Mouse (Mus musculus) CH12.LX (cell line): ENCODE results near the gene Clip1. TPM values are rescaled to one million over a fixed set of nuclear protein-coding genes. Genes with fewer than 3 reads are reported as not detected.

Experiments used
- DNase-seq: peaks from one replicate; pipeline ENCODE4 v3.0.0-alpha.2; 2013; ENCODE audit errors: extremely low read depth
- H3K27ac ChIP-seq: 2 replicates; pipeline ENCODE4 v1.5.1; 2012; ENCODE audit warnings: low read depth, mild to moderate bottlenecking, control low read depth, moderate library complexity; ENCODE audit not compliant: insufficient read depth
- H3K27me3 ChIP-seq: replicated peaks from 2 replicates; pipeline ENCODE3; 2012; ENCODE audit warnings: inconsistent platforms
- H3K36me3 ChIP-seq, 2 experiments: replicated peaks in 1 of 2; 2 replicates each; pipeline versions ENCODE3 to v1.6.1; 2012; ENCODE audit warnings: inconsistent platforms in 1 of 2, low read length in 1 of 2, mild to moderate bottlenecking in 1 of 2, mixed read lengths in 1 of 2, moderate library complexity in 1 of 2; ENCODE audit not compliant: control insufficient read depth in 1 of 2, insufficient read depth in 1 of 2
- H3K4me1 ChIP-seq, 2 experiments: 2 replicates each; pipeline ENCODE4 v1.6.1; 2012; ENCODE audit warnings: inconsistent platforms in 1 of 2, moderate library complexity in 1 of 2; ENCODE audit not compliant: insufficient read depth in 2 of 2, control insufficient read depth in 1 of 2
- H3K4me2 ChIP-seq: 2 replicates; pipeline ENCODE4 v1.6.1; 2012; ENCODE audit warnings: low read depth, mild to moderate bottlenecking, control low read depth; ENCODE audit not compliant: poor library complexity, insufficient read depth, severe bottlenecking
- H3K4me3 ChIP-seq, 3 experiments: fragments of 150-350 bp in 1 of 3; sonication (generic) in 1 of 3; replicated peaks in 1 of 3; 2 replicates each; pipeline versions ENCODE3 to v1.5.1; 2011 to 2012; ENCODE audit warnings: low read depth in 2 of 3, low read length in 2 of 3, mild to moderate bottlenecking in 2 of 3, moderate library complexity in 2 of 3, control low read depth in 1 of 3, improper control_type of control experiment in 1 of 3, inconsistent platforms in 1 of 3, mixed read lengths in 1 of 3; ENCODE audit not compliant: poor library complexity in 1 of 3
- H3K79me2 ChIP-seq: replicated peaks from 2 replicates; pipeline ENCODE4 v1.6.1; 2012; ENCODE audit warnings: mild to moderate bottlenecking, moderate library complexity; ENCODE audit not compliant: control insufficient read depth, poor library complexity, insufficient read depth, severe bottlenecking; ENCODE audit errors: extremely low read depth
- H3K9ac ChIP-seq: 2 replicates; pipeline ENCODE4 v1.6.1; 2012; ENCODE audit warnings: low read depth, mild to moderate bottlenecking, control low read depth, moderate library complexity; ENCODE audit not compliant: insufficient read depth
- H3K9me3 ChIP-seq: replicated peaks from 2 replicates; pipeline ENCODE3; 2012; ENCODE audit warnings: low read length, inconsistent platforms, mixed read lengths
- BHLHE40 ChIP-seq: IDR thresholded peaks from 2 replicates; pipeline ENCODE4 v1.6.1; 2011; ENCODE audit warnings: mild to moderate bottlenecking, low read depth, low read length, improper control_type of control experiment
- CHD1 ChIP-seq: IDR thresholded peaks from 2 replicates; pipeline ENCODE4 v1.6.1; 2012; ENCODE audit warnings: low read depth, low read length, improper control_type of control experiment, inconsistent platforms
- CTCF ChIP-seq, 2 experiments: IDR thresholded peaks in 1 of 2; conservative IDR thresholded peaks in 1 of 2; 2 replicates each; pipeline ENCODE4 v1.5.1; 2011 to 2012; ENCODE audit warnings: low read depth in 2 of 2, low read length in 2 of 2, improper control_type of control experiment in 1 of 2, inconsistent platforms in 1 of 2, mild to moderate bottlenecking in 1 of 2, moderate library complexity in 1 of 2
- E2F4 ChIP-seq: IDR thresholded peaks from 2 replicates; pipeline ENCODE4 v1.6.1; 2011; ENCODE audit warnings: low read depth, low read length, improper control_type of control experiment; ENCODE audit not compliant: insufficient replicate concordance
- ELF1 ChIP-seq: IDR thresholded peaks from 2 replicates; pipeline ENCODE4 v1.6.1; 2014; ENCODE audit warnings: low read depth, mild to moderate bottlenecking, inconsistent platforms, low read length, improper control_type of control experiment
- ETS1 ChIP-seq: conservative IDR thresholded peaks from 2 replicates; pipeline ENCODE4 v1.6.1; 2012; ENCODE audit warnings: low read depth, mild to moderate bottlenecking, inconsistent platforms, low read length, improper control_type of control experiment, moderate library complexity
- GABPA ChIP-seq: IDR thresholded peaks from 2 replicates; pipeline ENCODE4 v1.6.1; 2012; ENCODE audit warnings: low read depth, low read length, improper control_type of control experiment, inconsistent platforms; ENCODE audit not compliant: insufficient replicate concordance
- HCFC1 ChIP-seq: IDR thresholded peaks from 2 replicates; pipeline ENCODE4 v1.6.1; 2012; ENCODE audit warnings: low read depth, mild to moderate bottlenecking, inconsistent platforms, low read length, improper control_type of control experiment
- IRF4 ChIP-seq: IDR thresholded peaks from 2 replicates; pipeline ENCODE4 v1.6.1; 2014; ENCODE audit warnings: low read depth, mild to moderate bottlenecking, inconsistent platforms, low read length, improper control_type of control experiment
- JUN ChIP-seq: IDR thresholded peaks from 2 replicates; pipeline ENCODE4 v1.6.1; 2011; ENCODE audit warnings: low read depth, mild to moderate bottlenecking, low read length, improper control_type of control experiment, moderate library complexity; ENCODE audit not compliant: insufficient read depth
- JUND ChIP-seq: conservative IDR thresholded peaks from 2 replicates; pipeline ENCODE4 v1.6.1; 2011; ENCODE audit warnings: low read depth, low read length, improper control_type of control experiment
- KAT2A ChIP-seq: IDR thresholded peaks from 2 replicates; pipeline ENCODE4 v1.6.1; 2012; ENCODE audit warnings: low read length, improper control_type of control experiment, inconsistent platforms; ENCODE audit not compliant: insufficient replicate concordance
- MAFK ChIP-seq: IDR thresholded peaks from 2 replicates; pipeline ENCODE4 v1.6.1; 2011; ENCODE audit warnings: low read length, improper control_type of control experiment; ENCODE audit not compliant: insufficient replicate concordance
- MAZ ChIP-seq: IDR thresholded peaks from 2 replicates; pipeline ENCODE4 v1.6.1; 2012; ENCODE audit warnings: low read depth, mild to moderate bottlenecking, inconsistent platforms, low read length, improper control_type of control experiment, moderate library complexity
- MEF2A ChIP-seq: IDR thresholded peaks from 2 replicates; pipeline ENCODE4 v1.6.1; 2014; ENCODE audit warnings: low read depth, mild to moderate bottlenecking, inconsistent platforms, low read length, improper control_type of control experiment, borderline replicate concordance
- MXI1 ChIP-seq: IDR thresholded peaks from 2 replicates; pipeline ENCODE4 v1.6.1; 2011; ENCODE audit warnings: mild to moderate bottlenecking, low read depth, low read length, improper control_type of control experiment
- NELFE ChIP-seq: IDR thresholded peaks from 2 replicates; pipeline ENCODE4 v1.6.1; 2011; ENCODE audit warnings: low read depth, low read length, improper control_type of control experiment
- NRF1 ChIP-seq: IDR thresholded peaks from 2 replicates; pipeline ENCODE4 v1.6.1; 2014; ENCODE audit warnings: low read depth, mild to moderate bottlenecking, inconsistent platforms, low read length, improper control_type of control experiment, moderate library complexity
- PAX5 ChIP-seq: IDR thresholded peaks from 2 replicates; pipeline ENCODE4 v1.6.1; 2012; ENCODE audit warnings: low read length, inconsistent platforms, mixed read lengths
- POLR2A ChIP-seq: IDR thresholded peaks from 2 replicates; pipeline ENCODE4 v1.6.1; 2011; ENCODE audit warnings: low read depth, mild to moderate bottlenecking, improper control_type of control experiment, low read length
- POLR2AphosphoS2 ChIP-seq: IDR thresholded peaks from 2 replicates; pipeline ENCODE4 v1.6.1; 2011; ENCODE audit warnings: low read depth, low read length, improper control_type of control experiment
- RAD21 ChIP-seq: IDR thresholded peaks from 2 replicates; pipeline ENCODE4 v1.6.1; 2011; ENCODE audit warnings: low read depth, mild to moderate bottlenecking, low read length, improper control_type of control experiment, moderate library complexity
- RCOR1 ChIP-seq: conservative IDR thresholded peaks from 2 replicates; pipeline ENCODE4 v1.6.1; 2012; ENCODE audit warnings: low read depth, mild to moderate bottlenecking, inconsistent platforms, low read length, improper control_type of control experiment
- SIN3A ChIP-seq: IDR thresholded peaks from 2 replicates; pipeline ENCODE4 v1.6.1; 2012; ENCODE audit warnings: low read length, improper control_type of control experiment, inconsistent platforms
- SMC3 ChIP-seq: IDR thresholded peaks from 2 replicates; pipeline ENCODE4 v1.6.1; 2011; ENCODE audit warnings: low read depth, low read length, improper control_type of control experiment
- TBP ChIP-seq: conservative IDR thresholded peaks from 2 replicates; pipeline ENCODE4 v1.6.1; 2011; ENCODE audit warnings: low read depth, low read length, improper control_type of control experiment
- TCF12 ChIP-seq: IDR thresholded peaks from 2 replicates; pipeline ENCODE4 v1.6.1; 2014; ENCODE audit warnings: low read depth, mild to moderate bottlenecking, inconsistent platforms, low read length, improper control_type of control experiment
- UBTF ChIP-seq: IDR thresholded peaks from 2 replicates; pipeline ENCODE4 v1.6.1; 2012; ENCODE audit warnings: low read depth, mild to moderate bottlenecking, inconsistent platforms, low read length, improper control_type of control experiment, moderate library complexity
- ZC3H11A ChIP-seq: IDR thresholded peaks from 2 replicates; pipeline ENCODE4 v1.6.1; 2012; ENCODE audit warnings: low read depth, mild to moderate bottlenecking, inconsistent platforms, low read length, improper control_type of control experiment
- dilution Hi-C: fragments of 300-500 bp; cut with MboI; formaldehyde crosslinking; loops from 2 replicates; pipeline ENCODE4 v1.14.3; 2020; ENCODE audit warnings: low sequenced_read_pairs; ENCODE audit not compliant: extremely low pct_unique_long_range_greater_than_20kb, extremely low pct_ligation_motif_present
- in situ Hi-C: fragments of 300-500 bp; cut with MboI; formaldehyde crosslinking; loops from 3 replicates; pipeline ENCODE4 v1.14.3; 2019; ENCODE audit warnings: low sequenced_read_pairs, low pct_ligation_motif_present, low pct_unique_long_range_greater_than_20kb, mixed read lengths
- polyA plus RNA-seq: library from polyadenylated mRNA; unstranded; fragments of >175 nt; gene quantifications from 2 replicates; pipeline ENCODE4 v1.2.1, GENCODE M21; 2012; ENCODE audit warnings: low read depth; ENCODE audit not compliant: insufficient read length
- total RNA-seq, 2 experiments: library from RNA; depleted of rRNA; stranded (reverse); fragments of 300-350 nt in 1 of 2; fragments of >200 nt in 1 of 2; gene quantifications; 2 replicates each; pipeline ENCODE4 v1.2.3; 2012 to 2014

The Clip1 gene
- total and polyA plus RNA-seq, 3 experiments: 24.9 to 42.9 (median 28.1) TPM

GRCm38 (mm10) chr5:123573362-123573761, 111.1 kb downstream of the Clip1 start:
- Histone ChIP-seq H3K9me3 (no peaks in the 10 kb centered on the region), H3K4me3 (peak overlapping the region in 2 of 3 experiments; percentile 5 to 68), H3K4me1 (peaks cover 8 to 21% of the 10 kb centered on the region in 2 experiments), H3K27ac (no peak overlapping the region), H3K79me2 (no peaks in the 10 kb centered on the region; the same call in 1 of the 2 replicates), H3K4me2 (peak overlapping the region; percentile 14; the same call in 1 of the 2 replicates), H3K36me3 (peaks cover 17 to 43% of the 10 kb centered on the region in 2 experiments), H3K27me3 (no peaks in the 10 kb centered on the region), H3K9ac (no peak overlapping the region)
- in situ Hi-C loops (loop anchor here (5.0 kb wide), 1 partner anchor 56 kb away; no protein-coding TSS in a partner anchor), dilution Hi-C loops (no loop called here)
- TF ChIP-seq MAZ (no peak), ELF1 (no peak), MEF2A (no peak), ZC3H11A (no peak), PAX5 (no peak), CHD1 (no peak), KAT2A (no peak), BHLHE40 (no peak), NRF1 (no peak), CTCF (conservative IDR thresholded peaks at IDR 0.05 in 1 of 2, IDR thresholded peaks at IDR 0.05 in 1 of 2; ENCODE audit: low read depth in 2 of 2, low read length in 2 of 2) (no peak), HCFC1 (no peak), GABPA (no peak), POLR2A (no peak), ETS1 (no peak), POLR2AphosphoS2 (no peak), TBP (no peak), RAD21 (no peak), E2F4 (no peak), MXI1 (no peak), SMC3 (no peak)
- DNase-seq: no peak

- peak; percentile 99 for DNase-seq
- Histone ChIP-seq H3K79me2 (no peaks in the 10 kb centered on the region; the same call in 1 of the 2 replicates), H3K4me1 (peaks cover 10 to 21% of the 10 kb centered on the region in 2 experiments), H3K9ac (peak within 1 kb of the TSS; percentile 60), H3K9me3 (no peaks in the 10 kb centered on the region), H3K27ac (peak within 1 kb of the TSS; percentile 17; the same call in 1 of the 2 replicates), H3K27me3 (no peaks in the 10 kb centered on the region), H3K4me2 (peak within 1 kb of the TSS; percentile 77), H3K4me3 (peak within 1 kb of the TSS; percentile 68 to 91 (median 82)), H3K36me3 (peaks cover 23 to 45% of the 10 kb centered on the region in 2 experiments)
- in situ Hi-C loops (loop anchor here (5.0 kb wide), 1 partner anchor 55 kb away; no protein-coding TSS in a partner anchor), dilution Hi-C loops (no loop called here)
- no peak for TF ChIP-seq UBTF
- TF ChIP-seq ETS1: peak; percentile 69
- TF ChIP-seq SIN3A: peak; percentile 98
- TF ChIP-seq JUN: no peak
- no peak for TF ChIP-seq SMC3
- no peak for TF ChIP-seq RCOR1
- no peak for TF ChIP-seq MAFK
- no peak for TF ChIP-seq ZC3H11A
- TF ChIP-seq IRF4: peak; percentile 20; the same call in 1 of the 2 replicates
- TF ChIP-seq BHLHE40: peak; percentile 99
- peak; percentile 84 for TF ChIP-seq HCFC1
- no peak for TF ChIP-seq CHD1
- peak; percentile 84 for TF ChIP-seq TCF12
- TF ChIP-seq RAD21: no peak
- TF ChIP-seq JUND: no peak
- peak; percentile 85 for TF ChIP-seq NRF1
- no peak for TF ChIP-seq GABPA
- TF ChIP-seq NELFE: peak; percentile 79
- TF ChIP-seq ELF1: peak; percentile 68
- peak; percentile 96 for TF ChIP-seq MXI1
Measured at GRCm38 (mm10) chr5:123572357-123573186, 111.8 kb downstream of the Clip1 start, which contains the start of gene Vps33a. Gene Vps33a, minus strand, starts transcription at chr5:123573038.
